Mouse (Mus musculus) megakaryocyte, adult 5-6 weeks (primary cell): ENCODE measurements around the gene Tmem45b. TPM values are rescaled to one million over a fixed set of nuclear protein-coding genes. Genes with fewer than 3 reads are reported as not detected.
"Not testable (repeated sequence)": the region's sequence is repeated elsewhere in the genome, so short reads cannot be mapped to it uniquely, and the experiment has no call there.

Experiments used
- ATAC-seq: 2 replicates; pipeline ENCODE4 v1.8.0; 2016; ENCODE audit warnings: mild to moderate bottlenecking, inconsistent platforms; ENCODE audit not compliant: poor library complexity, severe bottlenecking
- total RNA-seq, 2 experiments: library from RNA; stranded (forward) in 1 of 2; stranded (reverse) in 1 of 2; fragments of 153-499, 151-499 nt in 1 of 2; fragments of 221-1000, 200-1000 nt in 1 of 2; gene quantifications; 2 replicates each; pipeline versions ENCODE4 v1.2.3 to v1.2.4; 2015 to 2017

Gene Tmem45b
- total RNA-seq (2015) = not detected in 2 replicates
- not detected in 2 replicates for total RNA-seq (2017)

GRCm38 (mm10) chr9:31463692-31464474, at the start of gene Tmem45b:
Gene Tmem45b (minus strand): TSS chr9:31464462.
- no peak for ATAC-seq

GRCm38 (mm10) chr9:31508189-31508588, 43.9 kb upstream of the Tmem45b start:
- ATAC-seq = no peak

GRCm38 (mm10) chr9:31501221-31501620, 37.0 kb upstream of the Tmem45b start:
- ATAC-seq = not testable (repeated sequence)

GRCm38 (mm10) chr9:31463190-31463589, 1.1 kb downstream of the Tmem45b start:
- no peak for ATAC-seq

GRCm38 (mm10) chr9:31454356-31454755, 9.9 kb downstream of the Tmem45b start:
- no peak for ATAC-seq

- ATAC-seq = no peak
These were observed 12.1 kb downstream of the Tmem45b start for GRCm38 (mm10) chr9:31452166-31452565.

GRCm38 (mm10) chr9:31449145-31449772, 15.0 kb downstream of the Tmem45b start:
- no peak for ATAC-seq

- no peak for ATAC-seq
These were observed 20.0 kb downstream of the Tmem45b start for GRCm38 (mm10) chr9:31444236-31444635.

GRCm38 (mm10) chr9:31441487-31441886, 22.8 kb downstream of the Tmem45b start:
- no peak for ATAC-seq

GRCm38 (mm10) chr9:31440366-31440765, 23.9 kb downstream of the Tmem45b start:
- no peak for ATAC-seq

- ATAC-seq = no peak
These were observed 24.9 kb downstream of the Tmem45b start for GRCm38 (mm10) chr9:31439341-31439740.

GRCm38 (mm10) chr9:31438834-31439233, 25.4 kb downstream of the Tmem45b start:
- no peak for ATAC-seq

- no peak for ATAC-seq
These were observed 26.4 kb downstream of the Tmem45b start for GRCm38 (mm10) chr9:31437861-31438260.

- ATAC-seq = no peak
These were observed 28.8 kb downstream of the Tmem45b start for GRCm38 (mm10) chr9:31435415-31435814.

GRCm38 (mm10) chr9:31433431-31433830, 30.8 kb downstream of the Tmem45b start:
- no peak for ATAC-seq

- no peak for ATAC-seq
These were observed 31.8 kb downstream of the Tmem45b start for GRCm38 (mm10) chr9:31432336-31432975.

GRCm38 (mm10) chr9:31431751-31432150, 32.5 kb downstream of the Tmem45b start:
- ATAC-seq = no peak

GRCm38 (mm10) chr9:31430011-31430410, 34.3 kb downstream of the Tmem45b start:
- ATAC-seq = no peak

GRCm38 (mm10) chr9:31428971-31429370, 35.3 kb downstream of the Tmem45b start:
- no peak for ATAC-seq

- no peak for ATAC-seq
These were observed 42.1 kb downstream of the Tmem45b start for GRCm38 (mm10) chr9:31422143-31422542.

- ATAC-seq = peak; percentile 49
These were observed 45.4 kb downstream of the Tmem45b start for GRCm38 (mm10) chr9:31418821-31419220.

GRCm38 (mm10) chr9:31412165-31412564, 52.1 kb downstream of the Tmem45b start:
- ATAC-seq = no peak
